Mouse (Mus musculus): ENCODE results near the gene Pgbd1. TPM values are rescaled to one million over a fixed set of nuclear protein-coding genes. Genes with fewer than 3 reads are reported as not detected.
"Not testable (repeated sequence)": the region's sequence is repeated elsewhere in the genome, so short reads cannot be mapped to it uniquely, and the experiment has no call there.

The Pgbd1 gene
- polyA plus RNA-seq, 1 experiment from 2014 or later: 5.0 TPM

DNA sequence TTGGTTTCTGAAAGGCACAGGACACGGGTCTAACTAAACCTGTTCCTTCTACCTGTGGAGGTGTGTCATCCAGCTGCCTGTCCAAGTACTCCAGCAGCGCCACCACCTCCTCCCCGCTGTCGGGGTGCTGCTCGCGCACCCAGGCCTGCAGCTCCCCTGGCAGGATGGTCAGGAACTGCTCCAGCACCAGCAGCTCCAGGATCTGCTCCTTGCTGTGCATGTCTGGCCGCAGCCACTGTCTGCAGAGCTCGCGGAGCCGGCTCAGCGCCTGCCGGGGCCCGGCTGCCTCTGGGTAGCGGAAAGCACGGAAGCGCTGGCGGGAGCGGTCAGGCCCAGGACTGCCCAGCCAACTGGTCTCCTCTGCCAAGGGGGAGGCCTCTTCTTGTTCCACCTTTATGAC, 44.8 kb downstream of the Pgbd1 start:
- H3K36me3 ChIP-seq: peaks cover 76% of the 10 kb centered on the region
- H3K4me2 ChIP-seq; H3K27ac ChIP-seq; ATAC-seq (ENCODE audit: insufficient number of reproducible peaks, insufficient read depth, low FRiP score, low TSS enrichment, low read depth); H3K4me1 ChIP-seq (replicated peaks); H3K9me3 ChIP-seq; H3K27me3 ChIP-seq; H3K9ac ChIP-seq (replicated peaks); H3K4me3 ChIP-seq (replicated peaks): not testable (repeated sequence)
- WGBS: 93% methylated on average over 18 of the region's 18 CpGs

DNA sequence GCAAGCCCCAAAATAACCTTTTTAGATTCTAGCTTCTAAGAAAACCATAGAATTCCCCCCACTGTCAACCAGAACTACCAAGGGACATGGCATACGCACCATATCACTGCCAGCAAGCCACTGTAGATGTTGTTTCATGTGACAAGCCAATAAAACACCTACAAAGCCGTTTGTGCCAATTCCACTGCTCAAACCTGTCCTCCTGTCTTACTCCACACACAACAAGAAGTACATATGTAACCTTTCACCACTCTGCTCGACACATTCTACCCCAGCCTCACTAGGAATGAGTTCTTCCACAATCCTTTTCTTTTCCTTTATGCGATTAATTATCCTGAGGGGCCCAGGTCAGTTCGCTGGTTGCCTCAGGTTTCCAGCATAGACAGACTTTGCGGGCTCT, 45.2 kb downstream of the Pgbd1 start:
- no peak overlapping the region for H3K27ac ChIP-seq
- H3K36me3 ChIP-seq: peaks cover 80% of the 10 kb centered on the region
- no peaks in the 10 kb centered on the region for H3K4me1 ChIP-seq (replicated peaks)
- H3K27me3 ChIP-seq: no peaks in the 10 kb centered on the region
- H3K9me3 ChIP-seq: no peaks in the 10 kb centered on the region
- no peak overlapping the region for H3K9ac ChIP-seq (replicated peaks)
- WGBS: 93% methylated on average over 6 of the region's 6 CpGs
- H3K4me2 ChIP-seq: no peak overlapping the region
- no peak for ATAC-seq (ENCODE audit: insufficient number of reproducible peaks, insufficient read depth, low FRiP score, low TSS enrichment, low read depth)
- no peak overlapping the region for H3K4me3 ChIP-seq (replicated peaks)

DNA sequence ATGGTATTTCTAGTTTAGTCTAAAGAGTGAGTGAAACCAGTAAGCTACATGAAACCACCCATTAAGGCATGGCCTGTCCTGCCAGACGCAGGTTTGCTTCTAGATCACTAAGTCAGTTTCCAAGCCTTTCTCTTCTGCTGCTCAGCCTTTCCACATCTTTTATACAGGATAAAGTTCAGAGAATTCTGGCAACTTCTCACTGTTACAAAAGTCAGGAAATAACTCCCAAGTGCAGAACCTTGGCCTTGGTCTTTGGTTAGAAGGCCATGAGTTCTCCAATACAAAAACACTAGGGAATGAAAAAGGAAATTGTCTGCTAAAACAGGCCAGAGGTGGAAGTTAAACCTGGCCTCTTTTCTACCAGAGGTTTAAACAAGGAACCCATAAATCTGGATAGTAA, 45.6 kb downstream of the Pgbd1 start:
- ATAC-seq (ENCODE audit: insufficient number of reproducible peaks, insufficient read depth, low FRiP score, low TSS enrichment, low read depth): no peak
- peaks cover 82% of the 10 kb centered on the region for H3K36me3 ChIP-seq
- 93% methylated on average over 1 of the region's 1 CpGs for WGBS
- H3K27me3 ChIP-seq: no peaks in the 10 kb centered on the region
- no peak overlapping the region for H3K9ac ChIP-seq (replicated peaks)
- no peak overlapping the region for H3K4me3 ChIP-seq (replicated peaks)
- H3K9me3 ChIP-seq: no peaks in the 10 kb centered on the region
- no peak overlapping the region for H3K4me2 ChIP-seq
- no peaks in the 10 kb centered on the region for H3K4me1 ChIP-seq (replicated peaks)
- H3K27ac ChIP-seq: no peak overlapping the region

DNA sequence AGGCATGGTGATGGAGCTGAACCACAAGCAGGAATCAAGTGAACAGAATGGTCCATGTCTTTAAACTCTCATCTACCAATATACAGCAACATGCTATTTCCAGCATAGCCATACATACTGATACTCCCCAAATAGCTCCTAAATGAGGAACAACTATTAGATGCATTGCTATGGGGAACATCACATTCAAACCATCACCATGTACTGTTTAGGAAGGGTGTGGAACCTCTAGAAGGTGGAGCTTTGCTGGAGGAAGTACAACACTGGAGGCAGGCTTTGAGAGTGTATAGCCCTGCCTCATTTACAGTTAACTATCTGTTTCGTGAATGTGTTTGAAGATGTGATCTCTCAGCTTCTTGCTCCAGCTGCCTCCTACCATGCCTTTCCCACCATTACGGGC, 63.1 kb downstream of the Pgbd1 start:
- Histone ChIP-seq H3K36me3 (0 out of 2 replicates have a peak, but pooled peaks cover 4% of the 10 kb centered on the region), H3K4me3 (replicated peaks) (no peak overlapping the region), H3K4me1 (replicated peaks) (no peaks in the 10 kb centered on the region), H3K4me2 (no peak overlapping the region), H3K9ac (replicated peaks) (no peak overlapping the region), H3K27me3 (no peaks in the 10 kb centered on the region), H3K9me3 (no peaks in the 10 kb centered on the region), H3K27ac (no peak overlapping the region)
- WGBS: 79% methylated on average over 2 of the region's 2 CpGs
- ATAC-seq (ENCODE audit: insufficient number of reproducible peaks, insufficient read depth, low FRiP score, low TSS enrichment, low read depth): no peak

DNA sequence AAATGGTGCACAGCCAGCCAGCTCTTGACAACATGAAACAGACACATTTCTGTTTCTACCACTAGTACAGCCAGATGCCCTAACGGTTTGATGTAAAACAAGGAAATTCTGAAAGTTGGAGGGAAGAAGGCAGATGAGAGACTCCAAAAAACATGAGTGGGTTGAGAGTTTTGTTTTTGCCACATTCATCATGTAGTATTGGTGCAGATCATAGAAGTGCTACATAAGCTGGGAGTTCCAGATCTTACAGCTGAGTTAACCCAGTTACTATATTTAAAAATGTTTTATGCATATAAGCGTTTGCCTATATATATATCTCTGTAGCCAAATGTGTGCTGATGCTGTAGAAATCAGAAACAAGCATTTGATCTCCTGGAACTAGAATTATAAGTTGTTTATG, 68.2 kb downstream of the Pgbd1 start:
- H3K9ac ChIP-seq (replicated peaks): no peak overlapping the region
- no peak overlapping the region for H3K4me3 ChIP-seq (replicated peaks)
- WGBS: 87% methylated on average over 2 of the region's 2 CpGs
- no peaks in the 10 kb centered on the region for H3K9me3 ChIP-seq
- no peaks in the 10 kb centered on the region for H3K4me1 ChIP-seq (replicated peaks)
- H3K27me3 ChIP-seq: no peaks in the 10 kb centered on the region
- H3K4me2 ChIP-seq: no peak overlapping the region
- peaks cover 45% of the 10 kb centered on the region for H3K36me3 ChIP-seq
- no peak for ATAC-seq (ENCODE audit: insufficient number of reproducible peaks, insufficient read depth, low FRiP score, low TSS enrichment, low read depth)
- no peak overlapping the region for H3K27ac ChIP-seq

MicroRNA genes within 50 kb of the gene (microRNA counts, 519-probe panel; counts per million panel counts)
- microRNA mmu-miR-1896: 4,904 counts per million, percentile 45 among the panel's probes with 10 or more counts

Small RNAs within 50 kb of the gene (microRNA-seq; reads per million reads assigned to microRNA genes)
- gene Mir1896: not detected
- not detected for gene Mir6942

Other genes starting within 250 kb of the Pgbd1 start
- not detected in 2 replicates for gene Gpx5, start 148.3 kb downstream of the Pgbd1 start, polyA plus RNA-seq (2016; fragmentation: Nextera tagmentation; extraction: Ambion mirVana)
- 0.60 and 0.73 TPM in 2 replicates for gene Gpx6, start 128.9 kb downstream of the Pgbd1 start, polyA plus RNA-seq (2016; fragmentation: Nextera tagmentation; extraction: Ambion mirVana)
- gene Olfr1367, start 94.1 kb downstream of the Pgbd1 start, polyA plus RNA-seq (2016; fragmentation: Nextera tagmentation; extraction: Ambion mirVana): not detected in 2 replicates
- 16.4 and 17.1 TPM in 2 replicates for gene Zscan12, start 78.2 kb downstream of the Pgbd1 start, polyA plus RNA-seq (2016; fragmentation: Nextera tagmentation; extraction: Ambion mirVana)
- gene Zkscan3, start 38.3 kb downstream of the Pgbd1 start, polyA plus RNA-seq (2016; fragmentation: Nextera tagmentation; extraction: Ambion mirVana): 103 and 105 TPM in 2 replicates
- gene Zscan26, start 12.7 kb upstream of the Pgbd1 start, polyA plus RNA-seq (2016; fragmentation: Nextera tagmentation; extraction: Ambion mirVana): 31.8 and 36.0 TPM in 2 replicates
- 2.1 TPM in 2 replicates for gene Nkapl, start 27.5 kb upstream of the Pgbd1 start, polyA plus RNA-seq (2016; fragmentation: Nextera tagmentation; extraction: Ambion mirVana)
- 3.6 and 4.1 TPM in 2 replicates for gene Zkscan4, start 37.8 kb upstream of the Pgbd1 start, polyA plus RNA-seq (2016; fragmentation: Nextera tagmentation; extraction: Ambion mirVana)
- not detected in 2 replicates for gene Gm10065, start 38.4 kb upstream of the Pgbd1 start, polyA plus RNA-seq (2016; fragmentation: Nextera tagmentation; extraction: Ambion mirVana)
- gene AK157302, start 54.2 kb upstream of the Pgbd1 start, polyA plus RNA-seq (2016; fragmentation: Nextera tagmentation; extraction: Ambion mirVana): 0.42 and 0.48 TPM in 2 replicates
- 4.7 and 4.8 TPM in 2 replicates for gene Gm11273, start 60.4 kb upstream of the Pgbd1 start, polyA plus RNA-seq (2016; fragmentation: Nextera tagmentation; extraction: Ambion mirVana)
- 8.4 and 8.7 TPM in 2 replicates for gene Zkscan8, start 90.1 kb upstream of the Pgbd1 start, polyA plus RNA-seq (2016; fragmentation: Nextera tagmentation; extraction: Ambion mirVana)
- gene Olfr1366, start 101.8 kb upstream of the Pgbd1 start, polyA plus RNA-seq (2016; fragmentation: Nextera tagmentation; extraction: Ambion mirVana): 0.12 and 0.18 TPM in 2 replicates
- 0.05 TPM in 1 of 2 replicates, not detected in the other for gene Olfr1535, start 118.8 kb upstream of the Pgbd1 start, polyA plus RNA-seq (2016; fragmentation: Nextera tagmentation; extraction: Ambion mirVana)
- gene Olfr1364, start 140.7 kb upstream of the Pgbd1 start, polyA plus RNA-seq (2016; fragmentation: Nextera tagmentation; extraction: Ambion mirVana): not detected in 2 replicates
- gene Olfr1362, start 173.0 kb upstream of the Pgbd1 start, polyA plus RNA-seq (2016; fragmentation: Nextera tagmentation; extraction: Ambion mirVana): not detected in 2 replicates
- gene Olfr11, start 201.5 kb upstream of the Pgbd1 start, polyA plus RNA-seq (2016; fragmentation: Nextera tagmentation; extraction: Ambion mirVana): not detected in 2 replicates
- not detected in 2 replicates for gene Olfr1361, start 222.3 kb upstream of the Pgbd1 start, polyA plus RNA-seq (2016; fragmentation: Nextera tagmentation; extraction: Ambion mirVana)
- gene Olfr1360, start 236.3 kb upstream of the Pgbd1 start, polyA plus RNA-seq (2016; fragmentation: Nextera tagmentation; extraction: Ambion mirVana): not detected in 2 replicates